Mouse (Mus musculus) erythroblast, embryonic 14.5 days (primary cell): Measurements from ENCODE around the gene Rbfox2.

ENCODE experiments used
- GATA1 ChIP-seq: IDR thresholded peaks from 2 replicates; pipeline ENCODE4 v1.6.1; 2012; ENCODE audit warnings: low read length, inconsistent platforms, mixed read lengths
- TAL1 ChIP-seq: IDR thresholded peaks from 3 replicates; pipeline ENCODE4 v1.6.1; 2012; ENCODE audit warnings: low read length, inconsistent platforms, mixed read lengths

DNA sequence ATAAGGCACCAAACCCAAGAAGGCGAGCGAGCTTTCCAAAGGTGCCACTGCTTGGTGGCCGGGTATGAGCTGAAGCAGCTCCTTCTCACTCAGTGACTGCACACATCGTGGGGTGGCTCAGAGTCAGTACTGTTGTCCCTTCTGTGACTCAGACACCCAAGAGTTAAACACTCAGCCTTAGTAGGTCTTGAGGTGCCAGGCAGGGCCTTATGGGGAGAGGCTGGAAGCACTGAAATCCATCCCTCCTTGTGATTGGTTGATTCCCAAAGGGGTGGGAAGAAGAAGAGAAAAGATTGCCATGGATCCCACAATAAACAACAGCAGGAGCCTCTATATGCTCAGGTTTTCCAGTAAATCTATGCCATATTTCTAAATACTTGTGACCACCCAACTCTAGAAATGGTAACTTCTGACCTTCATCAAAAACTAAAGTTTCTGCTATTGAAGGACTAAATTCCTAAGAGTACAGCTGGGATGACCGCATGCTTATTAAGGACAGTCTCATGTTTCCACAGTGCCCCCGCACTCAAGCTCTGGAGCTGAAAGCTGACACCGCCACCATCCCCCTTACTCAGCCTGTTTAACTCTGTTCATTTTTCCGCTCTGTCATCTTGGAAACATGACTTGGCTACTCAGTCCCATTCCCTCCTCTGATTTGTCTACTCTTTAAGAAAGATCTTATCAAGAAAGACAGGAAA lies 92.2 kb downstream of the Rbfox2 start:
- TF ChIP-seq GATA1 (no peak), TAL1 (no peak)
